Mouse (Mus musculus): ENCODE results near the gene Gm17361. TPM values are rescaled to one million over a fixed set of nuclear protein-coding genes. Genes with fewer than 3 reads are reported as not detected.

Gene Gm17361
- not detected for total RNA-seq (2023)

DNA sequence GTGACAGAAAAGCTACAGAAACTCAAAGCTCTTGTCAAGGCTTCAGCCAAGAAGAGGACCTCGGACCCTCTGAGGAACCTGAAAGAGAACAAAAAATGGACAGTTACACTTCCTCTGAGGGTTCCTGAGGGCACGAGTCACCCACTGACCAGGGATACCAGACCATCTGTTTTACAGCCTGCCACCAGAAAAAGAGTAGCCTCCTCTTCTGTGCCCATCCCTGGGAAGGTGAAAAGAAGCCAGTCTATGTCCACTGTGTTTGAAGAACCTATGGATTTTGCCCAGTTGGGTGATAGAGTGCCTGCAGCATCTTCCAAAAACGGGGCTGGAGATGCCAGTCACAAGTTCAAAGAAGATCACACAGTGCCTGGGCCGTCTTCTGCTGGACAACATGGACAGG is at the start of gene Gm17361:
Gene Gm17361 (plus strand): TSS at position 301 of the 400 bp plus-strand sequence.

Measured in CD4-positive naive resting alpha-beta T cell, adult 76 days (primary cell).